Mouse (Mus musculus) liver, adult 2 months (tissue): ENCODE results near the gene Fam107b. TPM values are rescaled to one million over a fixed set of nuclear protein-coding genes. Genes with fewer than 3 reads are reported as not detected.

Source experiments
- DNase-seq: peaks from one replicate; pipeline ENCODE4 v3.0.0-alpha.2; 2011; ENCODE audit warnings: low read depth, low spot score; ENCODE audit errors: extremely low read depth
- H3K27ac ChIP-seq: fragments of 200-500 bp; replicated peaks from 2 replicates; pipeline ENCODE4 v1.5.1; 2012; ENCODE audit warnings: low read depth, mild to moderate bottlenecking, control low read depth, inconsistent platforms, low read length; ENCODE audit not compliant: insufficient read depth
- H3K27me3 ChIP-seq: fragments of 200-500 bp; 2 replicates; pipeline ENCODE4 v1.6.1; 2012; ENCODE audit warnings: mild to moderate bottlenecking, moderate library complexity, low read length, inconsistent platforms; ENCODE audit not compliant: control insufficient read depth, insufficient read depth
- H3K36me3 ChIP-seq: fragments of 200-500 bp; 2 replicates; pipeline ENCODE4 v1.6.1; 2012; ENCODE audit warnings: low read length, inconsistent platforms; ENCODE audit not compliant: control insufficient read depth, insufficient read depth
- H3K4me1 ChIP-seq: fragments of 200-500 bp; 2 replicates; pipeline ENCODE4 v1.6.1; 2011; ENCODE audit warnings: low read length; ENCODE audit not compliant: control insufficient read depth, insufficient read depth
- H3K4me3 ChIP-seq: fragments of 200-500 bp; 2 replicates; pipeline ENCODE4 v1.5.1; 2011; ENCODE audit warnings: low read depth, mild to moderate bottlenecking, control low read depth, low read length, moderate library complexity; ENCODE audit not compliant: insufficient read depth
- H3K79me2 ChIP-seq: fragments of 200-500 bp; 2 replicates; pipeline ENCODE4 v1.6.1; 2012; ENCODE audit warnings: inconsistent platforms, mild to moderate bottlenecking, low read length, moderate library complexity; ENCODE audit not compliant: control insufficient read depth, insufficient read depth
- H3K9ac ChIP-seq: fragments of 200-500 bp; 2 replicates; pipeline ENCODE4 v1.6.1; 2012; ENCODE audit warnings: low read depth, mild to moderate bottlenecking, control low read depth, inconsistent platforms, low read length
- CTCF ChIP-seq: fragments of 200-500 bp; IDR thresholded peaks from 2 replicates; pipeline ENCODE4 v1.5.1; 2011; ENCODE audit warnings: low read depth, low read length, control low read depth
- POLR2A ChIP-seq: fragments of 200-500 bp; IDR thresholded peaks from 2 replicates; pipeline ENCODE4 v1.6.1; 2011; ENCODE audit warnings: low read length, control low read depth; ENCODE audit not compliant: insufficient read depth; ENCODE audit errors: extremely low read depth
- WGBS: fragments of 180-500 bp; shearing (Covaris S2); methylation state at CpG from one replicate; pipeline ENCODE4 v1.1.7; 2018; 5-methylcytosine and 5-hydroxymethylcytosine counted together
- polyA plus RNA-seq: library from polyadenylated mRNA; depleted of rRNA; stranded (reverse); fragments of >200 nt; gene quantifications from 2 replicates; pipeline ENCODE4 v1.2.3, GENCODE M21; 2012
- total RNA-seq: library from RNA; depleted of rRNA; stranded (reverse); fragments of >200 nt; gene quantifications from 2 replicates; pipeline ENCODE4 v1.2.3, GENCODE M21; 2014

Fam107b gene
- total and polyA plus RNA-seq, 2 experiments = 13.7 to 68.6 TPM

DNA sequence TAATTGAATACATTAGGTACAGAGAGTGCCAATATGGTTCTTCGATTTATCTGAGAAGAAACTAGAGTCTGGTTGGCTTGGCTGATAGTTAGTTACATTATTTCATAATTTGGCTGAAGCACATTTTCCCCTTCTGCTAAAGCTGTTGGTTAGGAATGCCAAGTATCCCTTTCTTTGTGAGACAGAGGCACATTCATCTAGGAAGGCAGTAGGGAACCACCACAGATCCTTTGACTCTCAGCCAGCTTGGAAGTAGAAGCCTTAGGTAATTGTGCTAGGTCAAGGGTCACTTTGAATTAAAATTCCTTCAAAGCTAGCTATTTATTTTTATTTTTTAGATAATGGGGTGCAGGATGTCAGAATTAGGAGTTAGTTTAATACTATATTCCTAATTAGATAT lies 105.2 kb downstream of the Fam107b start:
- peak; percentile 34 for DNase-seq
- no peak for TF ChIP-seq POLR2A
- no peak for TF ChIP-seq CTCF
- Histone ChIP-seq H3K4me3 (no peak overlapping the region), H3K27ac (no peak overlapping the region), H3K9ac (no peak overlapping the region), H3K36me3 (no peaks in the 10 kb centered on the region), H3K27me3 (no peaks in the 10 kb centered on the region), H3K79me2 (no peaks in the 10 kb centered on the region), H3K4me1 (peaks cover 4% of the 10 kb centered on the region; the same call in 1 of the 2 replicates)
- 89% methylated on average over 1 of the region's 1 CpGs for WGBS

DNA sequence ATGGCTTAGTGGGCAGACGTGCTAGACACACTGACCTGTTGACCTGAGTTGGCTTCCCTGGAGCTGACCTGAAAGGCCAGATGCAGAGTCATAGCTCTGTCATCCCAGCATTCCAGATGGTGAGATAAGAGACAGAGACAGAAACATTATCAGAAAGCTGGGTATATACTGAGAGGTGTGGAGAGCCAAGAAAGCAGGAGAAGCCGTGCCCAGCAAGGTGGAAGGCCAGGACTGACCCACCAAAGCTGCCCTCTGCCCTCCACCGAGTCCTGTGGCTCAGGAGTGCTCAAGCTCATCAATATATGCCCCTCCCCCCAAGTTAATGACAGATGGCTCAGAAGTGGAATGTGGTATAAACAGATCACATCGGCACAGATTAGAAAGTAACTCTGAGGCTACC lies 112.4 kb downstream of the Fam107b start:
- Histone ChIP-seq H3K36me3 (no peaks in the 10 kb centered on the region), H3K27ac (no peak overlapping the region), H3K4me3 (no peak overlapping the region), H3K4me1 (0 out of 2 replicates have a peak, but pooled peaks cover 3% of the 10 kb centered on the region), H3K9ac (no peak overlapping the region), H3K27me3 (no peaks in the 10 kb centered on the region), H3K79me2 (no peaks in the 10 kb centered on the region)
- WGBS = 30% methylated on average over 4 of the region's 4 CpGs
- peak; percentile 63 for DNase-seq
- TF ChIP-seq POLR2A (no peak), CTCF (no peak)

DNA sequence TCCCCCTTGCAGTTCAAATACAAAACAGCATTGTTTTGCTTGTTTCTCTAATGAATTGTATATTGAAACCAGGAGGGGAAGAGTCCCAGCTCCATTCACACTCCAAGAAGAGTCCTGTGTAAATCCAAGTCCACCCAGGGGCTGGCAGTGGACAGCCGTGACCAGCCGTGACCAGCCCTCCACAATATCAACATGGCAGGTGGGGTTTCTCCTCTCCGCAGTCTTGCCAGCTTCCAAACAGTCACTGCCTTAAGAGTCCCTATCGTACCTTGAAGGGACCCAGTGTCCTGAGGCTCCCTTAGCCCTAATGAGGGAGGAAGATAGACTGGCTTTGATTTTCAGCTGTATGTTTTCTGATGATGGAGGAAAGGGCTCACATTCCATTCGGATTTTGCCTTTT lies 113.1 kb downstream of the Fam107b start:
- no peak overlapping the region for H3K27ac ChIP-seq
- no peak overlapping the region for H3K4me3 ChIP-seq
- 0 out of 2 replicates have a peak, but pooled peaks cover 3% of the 10 kb centered on the region for H3K4me1 ChIP-seq
- no peaks in the 10 kb centered on the region for H3K36me3 ChIP-seq
- no peak for TF ChIP-seq POLR2A
- no peak for TF ChIP-seq CTCF
- DNase-seq = no peak
- no peaks in the 10 kb centered on the region for H3K79me2 ChIP-seq
- no peak overlapping the region for H3K9ac ChIP-seq
- H3K27me3 ChIP-seq = no peaks in the 10 kb centered on the region
- 89% methylated on average over 5 of the region's 5 CpGs for WGBS

DNA sequence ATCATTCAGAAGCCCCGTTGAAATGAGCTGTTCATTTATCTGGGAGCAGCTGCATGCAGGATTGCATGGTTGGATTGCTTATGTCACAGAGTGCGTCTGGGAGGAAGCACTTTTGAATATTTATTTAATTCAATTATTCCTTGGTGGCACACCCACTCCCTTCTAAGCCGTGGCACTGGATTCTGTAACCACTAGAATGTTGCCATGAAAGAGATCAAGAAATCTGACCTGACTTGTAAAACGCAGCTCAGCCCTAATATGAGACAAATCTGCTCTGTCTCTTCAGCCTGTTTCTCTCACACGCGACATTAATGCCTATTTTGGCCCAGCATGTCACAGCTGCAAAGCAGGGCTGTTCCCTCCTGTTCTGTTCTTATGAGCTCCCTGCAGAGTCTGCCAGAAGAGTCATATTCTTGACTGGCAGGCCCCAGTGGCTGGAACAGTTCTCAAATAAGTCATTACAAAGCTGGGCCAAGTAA lies 113.5 kb downstream of the Fam107b start:
- Histone ChIP-seq H3K36me3 (no peaks in the 10 kb centered on the region), H3K27me3 (no peaks in the 10 kb centered on the region), H3K4me1 (0 out of 2 replicates have a peak, but pooled peaks cover 3% of the 10 kb centered on the region), H3K79me2 (no peaks in the 10 kb centered on the region), H3K27ac (no peak overlapping the region), H3K4me3 (no peak overlapping the region), H3K9ac (no peak overlapping the region)
- no peak for TF ChIP-seq POLR2A
- no peak for TF ChIP-seq CTCF
- no peak for DNase-seq
- 85% methylated on average over 6 of the region's 6 CpGs for WGBS

- H3K79me2 ChIP-seq = no peaks in the 10 kb centered on the region
- TF ChIP-seq CTCF (no peak), POLR2A (no peak)
- H3K36me3 ChIP-seq = no peaks in the 10 kb centered on the region
- 86% methylated on average over 4 of the region's 4 CpGs for WGBS
- no peak overlapping the region for H3K9ac ChIP-seq
- H3K4me1 ChIP-seq = no peaks in the 10 kb centered on the region
- DNase-seq = no peak
- no peak overlapping the region for H3K4me3 ChIP-seq
- H3K27me3 ChIP-seq = no peaks in the 10 kb centered on the region
- H3K27ac ChIP-seq = no peak overlapping the region
These were observed 119.9 kb downstream of the Fam107b start for GRCm38 (mm10) chr2:3690221-3690620.

- Histone ChIP-seq H3K27me3 (no peaks in the 10 kb centered on the region), H3K27ac (no peak overlapping the region), H3K4me3 (no peak overlapping the region), H3K36me3 (no peaks in the 10 kb centered on the region), H3K9ac (no peak overlapping the region), H3K79me2 (no peaks in the 10 kb centered on the region), H3K4me1 (no peaks in the 10 kb centered on the region)
- TF ChIP-seq CTCF (no peak), POLR2A (no peak)
- no peak for DNase-seq
- WGBS = 94% methylated on average over 2 of the region's 2 CpGs
These were observed 122.5 kb downstream of the Fam107b start for GRCm38 (mm10) chr2:3692833-3693232.
